Mouse (Mus musculus): ENCODE data around the gene Rhbdf1.

Gene Rhbdf1

DNA sequence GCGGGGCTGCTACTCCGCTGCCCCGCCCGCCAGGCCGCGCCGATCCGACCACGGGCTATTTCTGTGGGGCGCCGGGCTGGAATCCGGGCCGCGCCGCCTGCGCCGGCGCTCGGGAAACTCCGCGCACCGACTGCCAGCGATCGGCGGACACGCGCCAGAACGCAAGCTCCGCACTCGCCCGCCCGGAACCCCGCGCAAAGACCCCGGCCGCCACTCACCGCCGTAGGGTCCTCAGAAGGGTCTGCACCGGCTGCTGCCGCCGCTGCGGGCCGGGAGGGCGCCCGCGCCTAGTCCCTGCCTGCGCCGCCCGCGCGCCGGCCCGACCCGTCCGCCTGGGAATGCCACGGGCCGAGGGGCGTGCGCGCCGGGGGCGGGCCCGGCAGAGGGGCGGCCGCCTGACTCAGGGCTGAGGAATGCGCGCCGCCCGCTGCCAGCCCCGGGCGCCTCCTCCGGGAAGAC, at the start of gene Rhbdf1:
TSS of gene Rhbdf1 (minus strand) at position 350 of the 459 bp plus-strand sequence.
- in situ Hi-C loops (cut with MboI, MseI), result no loop called here

DNA sequence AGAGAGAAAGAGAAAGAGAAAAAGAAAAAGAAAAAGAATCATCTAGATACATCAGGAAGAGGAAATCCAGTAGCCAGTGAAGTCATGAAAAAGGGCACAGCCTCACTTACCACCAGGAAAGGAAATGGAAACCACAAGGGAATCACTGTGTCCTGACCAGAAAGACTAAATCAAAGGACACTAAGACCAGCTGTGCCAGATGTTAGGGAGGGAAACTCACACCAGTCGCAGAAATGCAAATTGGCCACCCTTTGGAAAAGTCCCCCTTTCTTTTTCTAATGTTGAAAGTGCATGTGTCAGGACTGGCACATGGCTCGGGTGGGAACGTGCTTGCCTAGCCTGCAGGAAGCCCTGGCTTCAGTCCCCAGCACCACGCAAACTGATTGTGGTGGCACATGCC, 49.1 kb upstream of the Rhbdf1 start:
- in situ Hi-C loops (cut with MboI, MseI), result no loop called here

DNA sequence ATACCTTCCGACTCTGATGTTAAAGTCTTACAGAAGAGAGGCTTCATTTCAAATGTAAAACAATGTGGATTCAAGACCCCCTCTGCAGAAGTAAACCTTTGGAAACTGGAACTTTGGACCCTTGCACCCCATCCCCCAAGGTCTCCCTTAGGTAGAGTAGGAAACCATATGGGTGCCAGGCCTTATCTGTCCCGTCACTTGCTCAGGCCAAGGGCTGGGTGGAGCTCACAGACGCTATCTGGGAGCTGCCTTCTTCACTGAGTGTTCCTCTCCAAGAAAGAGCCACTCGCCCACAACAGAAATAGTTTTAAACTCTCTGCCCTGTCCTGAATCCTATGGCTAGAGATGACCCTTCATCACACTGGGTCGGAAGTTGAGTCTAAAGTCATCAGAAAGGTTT, 46.9 kb upstream of the Rhbdf1 start:
- in situ Hi-C loops (cut with MboI, MseI), result no loop called here

DNA sequence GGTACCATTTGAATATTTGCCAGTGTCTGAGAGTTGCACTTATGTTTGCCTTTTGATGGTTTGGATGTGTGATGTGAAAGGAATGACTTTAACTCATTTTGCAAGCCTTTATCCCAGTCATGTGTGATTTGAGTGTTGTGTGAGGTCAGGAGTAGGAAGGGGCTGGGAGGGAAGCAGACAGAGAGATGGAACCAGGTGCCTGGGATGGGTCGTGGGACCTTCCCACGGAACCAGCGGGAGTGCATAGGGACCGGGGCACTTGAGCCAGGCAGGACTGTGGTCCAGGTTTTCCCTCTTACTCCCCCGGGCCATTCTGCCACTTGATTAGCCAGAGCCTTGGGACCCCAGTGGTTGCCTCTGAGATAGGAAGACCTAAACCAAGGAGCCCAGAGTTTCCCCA, 45.9 kb upstream of the Rhbdf1 start:
- in situ Hi-C loops (cut with MboI, MseI), result no loop called here

DNA sequence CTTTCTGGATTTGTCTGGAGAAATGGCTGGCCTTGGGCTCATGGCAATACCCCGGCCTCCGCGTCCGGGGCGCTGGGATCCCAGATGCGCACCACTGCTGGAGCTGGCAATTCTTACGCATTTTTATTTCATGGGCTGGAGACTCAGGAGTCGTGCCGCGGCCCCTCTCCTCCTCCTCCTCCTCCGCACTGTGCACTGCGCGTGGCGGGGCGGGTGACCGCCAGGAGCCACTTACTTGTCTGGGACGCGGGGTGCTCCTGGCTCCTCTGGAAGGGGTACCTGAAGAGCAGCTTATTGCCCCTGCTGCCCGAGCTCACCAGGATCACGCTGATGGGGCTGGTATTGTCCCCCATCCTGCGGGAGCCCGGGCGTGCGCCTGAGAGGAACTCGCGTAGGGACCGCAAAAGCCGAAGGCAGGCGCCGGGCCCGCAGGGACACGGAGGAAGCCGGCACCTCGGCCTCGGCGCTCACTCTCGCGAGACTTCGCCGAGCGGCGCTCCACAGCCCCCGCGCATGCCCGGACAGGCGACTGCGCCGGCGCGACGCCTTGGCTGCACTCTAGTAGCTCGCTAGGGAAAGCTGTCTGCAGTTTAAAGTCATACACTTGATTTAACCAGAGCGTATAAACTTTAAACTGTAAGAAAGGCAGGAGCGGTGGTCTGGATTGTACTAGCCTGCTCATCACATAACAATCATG, 45.2 kb upstream of the Rhbdf1 start, which contains the start of gene Nprl3:
TSS of gene Nprl3 (minus strand) at position 520 of the 697 bp plus-strand sequence.
- in situ Hi-C loops (cut with MboI, MseI), result no loop called here

DNA sequence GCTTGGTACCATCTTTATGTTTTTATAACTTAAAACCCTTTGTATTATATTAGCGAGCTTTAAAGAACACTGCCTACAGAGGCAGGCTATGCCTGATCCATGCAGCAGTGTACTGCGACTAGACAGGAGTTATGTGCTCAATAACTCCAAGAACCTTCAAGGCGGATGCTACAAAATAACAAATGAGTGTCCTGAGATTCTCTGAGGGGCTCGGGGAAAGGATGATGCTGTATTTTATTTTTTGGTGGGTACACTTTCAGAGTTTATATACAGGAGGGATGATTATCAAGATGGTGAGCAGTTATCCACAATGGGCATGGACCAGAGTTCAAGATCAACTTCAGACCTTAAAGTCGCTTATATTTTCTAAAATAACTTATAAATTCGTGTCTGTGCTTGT, 44.7 kb upstream of the Rhbdf1 start:
- in situ Hi-C loops (cut with MboI, MseI), result no loop called here

DNA sequence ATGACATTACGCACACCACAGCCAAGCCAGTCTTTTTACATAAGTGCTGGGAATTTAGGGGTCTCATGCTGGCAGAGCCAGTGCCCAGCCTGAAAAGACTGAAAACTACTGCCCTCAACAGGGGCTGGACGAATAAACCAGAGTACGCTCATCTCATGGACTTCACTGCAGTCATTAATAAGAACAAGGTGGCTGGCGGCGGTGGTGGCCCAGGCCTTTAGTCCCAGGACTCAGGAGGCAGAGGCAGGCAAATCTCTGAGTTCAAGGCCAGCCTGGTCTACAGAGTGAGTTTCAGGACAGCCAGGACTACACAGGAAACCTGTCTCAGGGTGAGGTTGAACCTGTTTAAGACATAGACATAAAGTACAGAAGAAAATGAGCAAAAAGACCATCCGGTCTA, 44.1 kb upstream of the Rhbdf1 start:
- in situ Hi-C loops (cut with MboI, MseI), result no loop called here

DNA sequence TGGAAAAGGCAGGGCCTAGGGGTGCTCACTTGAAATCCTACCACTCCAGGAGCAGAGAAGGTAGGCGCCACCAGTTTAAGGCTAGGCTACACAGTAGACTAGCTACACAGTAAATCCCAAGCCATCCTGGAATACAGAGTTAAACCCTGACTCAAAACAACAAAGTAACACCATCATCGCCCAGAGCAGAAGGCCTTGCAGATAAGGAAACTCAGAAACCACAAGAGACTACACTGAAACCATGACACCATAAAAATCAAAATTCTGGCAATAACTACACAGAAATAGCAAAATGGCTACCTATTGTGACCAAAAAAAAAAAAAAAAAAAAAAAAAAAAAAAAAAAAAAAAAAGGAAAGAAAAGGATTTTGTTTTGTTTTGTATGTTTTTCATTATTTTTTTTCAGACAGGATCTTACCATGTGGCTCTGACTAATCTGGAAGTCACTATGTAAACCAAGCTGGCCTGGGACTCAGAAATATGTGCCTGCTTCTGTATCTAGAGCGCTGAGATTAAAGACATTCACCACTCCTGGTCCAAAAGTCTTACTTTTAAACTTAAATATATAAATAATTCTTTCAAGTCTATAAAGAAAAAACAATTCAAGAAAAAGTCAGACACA, 43.1 kb upstream of the Rhbdf1 start:
- in situ Hi-C loops (cut with MboI, MseI), result no loop called here

DNA sequence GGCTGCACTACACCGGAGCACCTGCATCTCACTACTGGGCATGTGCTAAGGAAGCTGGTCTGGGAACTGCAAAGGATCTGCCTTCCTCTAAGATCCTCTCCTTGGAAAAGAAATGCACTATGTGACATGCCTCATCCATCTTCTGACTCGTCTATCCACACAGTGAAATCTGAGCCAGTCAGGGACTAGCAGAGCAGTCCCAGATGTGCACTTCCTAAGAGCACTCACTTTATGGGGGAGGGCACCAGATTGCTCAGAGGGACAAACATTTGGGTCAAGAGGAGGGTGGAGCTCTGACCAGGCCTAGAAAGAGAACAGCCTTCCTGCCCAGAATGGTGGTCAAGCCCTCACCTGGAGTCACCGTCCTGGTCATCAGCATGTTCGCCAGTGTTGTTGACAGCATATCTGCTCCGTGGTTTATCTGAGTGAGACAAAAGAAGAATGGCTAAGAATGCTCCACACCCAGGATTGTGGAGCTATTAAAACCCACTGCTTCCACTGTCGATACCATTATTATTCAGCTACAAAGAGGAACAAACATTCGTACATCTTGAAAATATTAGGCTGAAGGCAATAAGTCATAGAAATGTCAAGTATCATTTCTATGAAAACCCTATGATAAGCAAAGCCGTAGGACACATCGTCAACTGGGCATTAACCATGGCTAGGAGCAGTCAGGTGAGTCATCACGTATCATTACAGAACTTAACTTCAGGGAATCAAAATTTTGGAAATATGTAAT, 40.7 kb upstream of the Rhbdf1 start:
- in situ Hi-C loops (cut with MboI, MseI), result no loop called here

DNA sequence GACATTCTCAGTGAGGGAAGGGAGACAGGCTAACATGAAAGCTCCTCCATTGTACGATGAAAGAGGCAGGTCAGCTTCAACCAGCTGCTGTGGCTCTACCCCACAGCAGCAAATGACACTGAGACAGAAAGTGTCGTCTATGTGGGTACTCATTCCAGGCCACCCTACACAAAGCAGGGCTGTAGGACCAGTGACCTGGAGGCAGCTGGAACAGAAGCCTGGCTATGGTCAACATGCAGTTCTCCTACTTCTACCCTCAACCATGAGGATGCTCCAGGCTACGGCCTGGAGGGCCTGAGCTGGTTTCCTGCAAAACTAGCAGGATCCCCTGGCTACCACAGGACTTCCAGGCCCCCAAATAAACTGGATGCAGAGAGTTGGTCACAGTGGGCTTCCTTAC, 34.5 kb upstream of the Rhbdf1 start:
- in situ Hi-C loops (cut with MboI, MseI), result no loop called here

DNA sequence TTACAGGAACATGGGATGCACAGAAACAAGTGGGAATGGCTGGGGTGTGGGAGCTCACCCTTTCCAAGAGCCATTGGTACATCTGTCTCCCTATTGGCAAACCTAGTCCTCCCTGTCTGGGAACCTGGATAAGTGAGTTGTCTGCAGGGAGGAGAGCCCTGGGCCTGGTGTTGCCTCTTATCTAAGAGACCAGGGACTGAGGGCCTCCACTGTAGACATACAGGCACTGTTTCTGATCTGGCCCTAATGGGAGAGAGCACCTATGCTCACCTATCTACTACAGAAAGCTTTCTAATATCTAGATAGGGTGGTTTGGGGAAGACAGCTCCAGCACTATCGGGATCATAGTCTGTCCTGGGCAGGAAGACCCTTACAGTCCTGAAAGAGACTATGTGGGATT, 34.0 kb upstream of the Rhbdf1 start:
- in situ Hi-C loops (cut with MboI, MseI), result no loop called here

DNA sequence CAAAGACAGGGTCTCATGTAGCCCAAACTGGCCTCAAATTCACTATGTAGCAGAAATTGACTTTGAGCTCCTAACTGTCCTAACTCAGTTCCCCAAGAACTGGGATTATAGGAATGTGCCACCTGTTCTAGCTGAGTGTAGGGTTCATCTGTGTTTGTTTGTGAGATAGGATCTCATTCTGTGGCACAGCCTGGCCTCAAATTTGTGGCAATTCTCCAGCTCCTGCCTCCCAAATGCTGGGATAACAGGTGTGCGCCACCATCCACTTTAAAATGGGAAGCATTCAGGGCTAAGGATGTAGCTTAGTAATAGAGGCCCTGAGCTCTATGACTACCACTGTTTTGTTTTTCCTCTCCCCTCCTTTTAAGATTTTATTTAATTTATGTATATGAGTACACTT, 31.0 kb upstream of the Rhbdf1 start:
- in situ Hi-C loops (cut with MboI, MseI), result no loop called here

DNA sequence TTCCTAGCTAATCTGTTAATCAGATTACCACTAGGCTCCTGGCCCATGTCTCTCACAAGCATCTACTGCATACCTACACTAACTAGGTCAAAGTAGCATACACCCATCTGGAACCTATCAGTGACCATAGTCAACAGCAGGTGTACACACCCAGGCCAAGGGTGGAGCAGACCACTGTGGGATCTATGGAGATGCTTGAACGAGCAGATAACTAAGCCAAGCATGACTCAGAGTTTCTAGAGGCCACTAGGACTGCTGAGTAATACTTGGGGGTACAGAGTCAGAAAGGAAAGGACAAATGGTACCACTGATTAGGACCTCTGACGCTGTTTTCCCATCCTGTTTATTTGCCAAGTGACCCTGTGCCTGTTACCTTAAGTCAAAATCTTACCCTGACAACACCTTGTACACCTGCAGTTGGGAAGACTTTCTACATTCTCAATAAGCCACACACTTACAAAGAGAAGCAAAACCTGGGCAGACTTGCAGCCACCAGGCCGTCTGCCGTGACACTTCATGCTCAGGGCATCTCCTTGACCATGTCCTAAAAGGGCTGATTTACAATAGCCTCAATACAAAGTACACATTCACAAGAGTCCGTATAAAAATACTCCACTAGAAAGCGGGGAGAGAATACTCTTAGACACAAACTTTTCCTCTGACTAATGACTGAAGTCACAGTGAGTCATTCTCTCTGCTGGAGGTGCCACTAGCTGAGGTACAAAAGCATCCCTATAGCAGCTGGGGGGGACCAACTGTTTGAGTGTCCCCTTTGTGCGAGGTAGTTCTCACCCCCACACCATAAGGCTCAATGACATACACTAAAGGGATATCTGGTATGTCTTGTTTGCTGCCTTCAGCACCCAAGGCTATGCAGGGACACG, 29.0 kb upstream of the Rhbdf1 start:
- in situ Hi-C loops (cut with MboI, MseI), result no loop called here

DNA sequence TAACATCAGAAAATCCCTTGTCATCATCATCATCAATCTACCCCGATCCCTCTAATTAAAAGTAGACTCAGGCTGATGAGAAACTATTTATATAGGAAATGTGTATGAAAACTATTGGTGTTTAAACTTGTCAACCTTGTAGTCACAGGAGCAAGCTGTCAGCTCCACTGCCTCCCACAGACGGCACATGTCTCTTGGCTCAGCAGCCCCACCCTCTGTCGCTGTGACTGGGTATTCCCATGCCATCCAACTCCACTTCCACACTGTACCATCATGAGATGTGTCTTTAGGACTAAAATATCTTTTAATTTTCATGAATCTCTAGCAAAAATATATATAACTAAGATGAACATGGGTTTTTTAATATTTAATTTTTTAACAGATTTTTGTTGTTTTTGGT, 26.2 kb upstream of the Rhbdf1 start:
- in situ Hi-C loops (cut with MboI, MseI), result no loop called here

DNA sequence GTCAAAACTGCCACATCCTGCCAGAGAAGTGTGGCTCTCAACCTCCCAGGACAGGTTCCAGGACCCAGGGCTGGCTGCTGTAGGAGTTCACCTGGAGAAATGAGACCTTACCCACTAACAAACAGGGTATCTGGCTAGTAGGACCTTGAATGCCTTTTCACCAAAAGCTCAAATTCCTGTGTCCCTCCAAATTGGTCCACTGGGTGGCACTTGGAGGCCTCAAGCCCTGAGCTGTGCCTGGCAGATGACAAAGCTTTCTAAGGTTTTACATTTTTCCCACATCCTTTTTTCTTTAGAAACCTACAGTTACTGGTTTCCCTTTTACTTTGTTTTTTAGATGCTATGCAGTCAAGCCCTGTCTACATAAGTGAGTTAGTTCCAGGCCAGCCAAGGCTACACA, 25.0 kb upstream of the Rhbdf1 start:
- in situ Hi-C loops (cut with MboI, MseI), result no loop called here

DNA sequence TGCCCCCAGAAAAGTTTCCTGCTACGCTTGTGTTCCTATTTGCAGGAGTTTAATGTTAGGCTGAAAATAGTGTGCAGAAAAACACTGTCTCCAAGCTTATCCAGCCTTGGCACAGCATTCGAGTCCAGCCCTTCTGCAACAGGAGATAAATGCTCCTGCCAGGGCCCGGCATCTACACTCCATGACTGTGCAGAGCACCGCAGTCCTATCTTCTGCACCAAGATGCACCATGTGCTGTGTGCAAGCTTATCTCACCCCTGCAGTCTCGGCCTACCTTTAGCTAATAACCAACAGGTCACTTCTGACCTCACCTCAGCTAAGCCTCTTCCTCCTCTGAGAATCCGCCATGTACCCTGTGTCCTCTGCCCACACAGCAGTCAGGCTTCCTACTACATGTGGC, 23.5 kb upstream of the Rhbdf1 start:
- in situ Hi-C loops (cut with MboI, MseI), result no loop called here

DNA sequence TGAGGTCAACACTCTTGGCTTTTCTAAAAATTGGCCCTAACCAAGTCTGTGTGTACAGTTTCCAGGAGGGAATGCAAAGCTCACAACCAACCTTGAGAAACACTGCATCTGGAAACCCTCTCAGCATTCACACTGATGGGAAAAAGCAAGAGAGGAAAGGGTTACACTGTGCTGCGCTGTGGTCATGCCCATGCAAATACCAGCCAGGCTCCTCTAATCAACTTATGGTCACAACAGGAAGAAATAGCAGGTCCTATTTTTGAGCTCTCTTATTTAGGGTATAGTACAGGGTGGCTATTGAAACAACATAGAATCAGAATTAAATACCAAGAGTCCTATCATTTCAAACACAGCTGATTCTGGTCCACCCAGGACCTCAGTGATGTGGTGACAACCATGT, 22.5 kb upstream of the Rhbdf1 start:
- in situ Hi-C loops (cut with MboI, MseI), result no loop called here

DNA sequence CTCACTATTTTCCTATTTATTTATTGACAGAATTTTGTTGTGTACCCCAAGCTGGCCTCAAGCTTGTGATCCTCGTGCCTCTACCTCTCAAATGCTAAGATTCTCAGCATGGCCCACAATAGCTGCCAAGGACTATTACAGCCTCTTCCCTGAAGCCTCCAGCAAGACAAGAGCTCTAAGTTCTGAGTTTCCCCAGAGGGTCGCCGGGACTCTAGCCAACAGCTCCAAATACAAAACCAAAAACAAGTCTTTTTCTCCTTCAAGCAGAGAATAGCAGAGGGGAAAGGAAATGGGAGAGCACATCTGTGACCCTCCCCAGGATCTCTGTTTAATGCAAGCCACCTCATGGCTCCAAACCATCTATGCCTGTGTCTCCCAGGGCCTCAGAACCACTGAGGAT, 22.0 kb upstream of the Rhbdf1 start:
- in situ Hi-C loops (cut with MboI, MseI), result no loop called here

DNA sequence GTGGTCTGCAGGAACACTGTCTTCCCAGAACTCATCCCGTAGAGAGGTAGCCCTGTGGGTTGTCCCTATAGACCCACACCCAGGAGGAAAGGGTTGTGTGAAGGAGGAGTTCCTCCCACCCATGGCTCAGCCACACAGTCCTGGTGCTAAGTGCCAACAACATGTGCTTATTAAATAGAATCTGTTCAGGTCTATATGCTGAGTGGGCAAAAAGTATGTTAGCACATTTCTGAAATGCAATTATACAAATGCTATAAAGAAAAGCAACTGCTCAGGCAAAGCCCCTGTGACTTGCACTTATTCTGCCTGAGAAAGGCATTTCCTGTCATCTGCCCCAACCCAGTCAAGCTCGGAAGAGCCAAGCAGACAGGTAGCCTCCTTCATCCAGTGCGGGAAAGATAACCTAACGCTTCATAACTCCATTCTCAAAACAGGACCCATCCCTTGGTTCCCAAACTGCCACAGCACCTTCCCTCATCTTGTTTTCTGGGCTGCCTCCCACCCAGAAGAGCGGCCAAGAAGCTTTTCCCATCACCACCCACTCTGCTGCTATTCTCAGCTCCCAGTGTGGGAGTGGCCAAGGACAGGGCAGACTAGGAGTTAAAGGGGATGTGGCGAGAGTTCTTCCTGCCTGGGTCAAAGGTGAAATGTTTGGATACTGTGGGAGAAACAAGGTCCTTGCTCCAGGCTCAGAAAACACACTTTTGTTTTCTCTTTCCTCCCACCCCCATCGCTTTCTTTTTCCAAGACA, 21.3 kb upstream of the Rhbdf1 start:
- in situ Hi-C loops (cut with MboI, MseI), result no loop called here

DNA sequence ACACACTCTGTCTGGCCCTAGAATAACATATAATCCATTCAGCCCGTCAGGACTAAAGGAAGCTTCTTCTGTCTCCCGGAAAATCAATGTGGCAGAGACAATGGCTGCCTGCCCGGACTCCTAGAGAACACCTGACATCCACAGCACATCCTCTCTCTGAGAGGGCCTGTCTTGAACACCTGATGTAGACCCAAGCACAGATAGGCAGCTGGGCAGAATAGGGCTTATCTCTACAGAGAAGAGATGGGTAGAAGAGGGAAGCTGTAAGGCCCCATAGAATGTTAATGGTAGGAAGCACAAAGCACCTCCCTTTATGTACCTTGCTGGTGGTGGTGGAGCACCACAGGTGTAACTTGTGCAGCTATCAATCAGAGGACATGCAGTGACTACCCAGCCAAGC, 20.1 kb upstream of the Rhbdf1 start:
- in situ Hi-C loops (cut with MboI, MseI), result no loop called here

DNA sequence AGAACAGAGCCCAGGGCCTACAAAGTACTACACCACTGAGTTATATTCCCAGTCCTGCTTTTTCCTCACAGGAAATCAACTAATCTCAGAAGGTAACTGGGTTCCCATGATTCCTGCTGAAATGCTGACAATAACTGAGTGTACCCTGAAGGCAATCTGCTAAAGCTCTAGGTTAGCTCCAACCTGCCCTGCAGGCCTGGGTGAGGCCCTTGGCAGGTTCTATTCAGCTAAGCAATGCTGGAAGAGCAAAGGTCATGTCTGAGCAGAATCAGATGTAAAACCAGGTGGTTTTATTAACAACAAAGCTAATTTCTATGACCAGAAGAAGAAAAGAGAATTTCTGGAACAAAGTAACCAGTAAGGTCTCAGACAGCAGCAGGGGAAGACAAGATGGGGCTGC, 19.3 kb upstream of the Rhbdf1 start:
- in situ Hi-C loops (cut with MboI, MseI), result no loop called here

Measured in T-helper 1 cell (primary cell).